Mouse (Mus musculus) embryonic facial prominence, embryonic 10.5 days (tissue): ENCODE measurements around the gene Stk11ip. TPM values are rescaled to one million over a fixed set of nuclear protein-coding genes. Genes with fewer than 3 reads are reported as not detected.

Experiments used
- DNase-seq: peaks from one replicate; pipeline ENCODE4 v3.0.0-alpha.2; 2017; ENCODE audit warnings: low spot score
- H3K27ac ChIP-seq: fragments of 300-500 bp; sonication (generic); replicated peaks from 2 replicates; pipeline ENCODE4 v1.5.1; 2016; ENCODE audit warnings: mild to moderate bottlenecking
- H3K27me3 ChIP-seq: fragments of 300-500 bp; sonication (generic); replicated peaks from 2 replicates; pipeline ENCODE4 v1.6.1; 2016; ENCODE audit warnings: low read depth, mild to moderate bottlenecking; ENCODE audit not compliant: poor library complexity, severe bottlenecking
- H3K36me3 ChIP-seq: fragments of 300-500 bp; sonication (generic); replicated peaks from 2 replicates; pipeline ENCODE4 v1.6.1; 2016; ENCODE audit warnings: mild to moderate bottlenecking, moderate library complexity
- H3K4me1 ChIP-seq: fragments of 300-500 bp; sonication (generic); 2 replicates; pipeline ENCODE4 v1.6.1; 2016
- H3K4me3 ChIP-seq: fragments of 300-500 bp; sonication (generic); 2 replicates; pipeline ENCODE4 v1.5.1; 2016; ENCODE audit warnings: mild to moderate bottlenecking, moderate library complexity
- H3K9me3 ChIP-seq: fragments of 300-500 bp; sonication (generic); 2 replicates; pipeline ENCODE4 v1.6.1; 2016; ENCODE audit warnings: mild to moderate bottlenecking
- WGBS: fragments of 180-500 bp; shearing (Covaris S2); methylation state at CpG from one replicate; pipeline ENCODE4 v1.1.7; 2016; 5-methylcytosine and 5-hydroxymethylcytosine counted together
- polyA plus RNA-seq: library from polyadenylated mRNA; unstranded; fragments of >200 nt; fragmentation: Nextera tagmentation; extraction: Ambion mirVana; gene quantifications from 2 replicates; pipeline ENCODE4 v1.2.1, GENCODE M21; 2016

Gene Stk11ip
- polyA plus RNA-seq, 1 experiment from 2014 or later: 31.7 TPM

- H3K27me3 ChIP-seq: peaks cover 80% of the 10 kb centered on the region
- DNase-seq: no peak
- H3K36me3 ChIP-seq: peaks cover 52% of the 10 kb centered on the region
- no peak overlapping the region for H3K4me3 ChIP-seq
- no peak overlapping the region for H3K27ac ChIP-seq
- peaks cover 30% of the 10 kb centered on the region for H3K4me1 ChIP-seq
- H3K9me3 ChIP-seq: no peaks in the 10 kb centered on the region
- WGBS: 83% methylated on average over 34 of the region's 34 CpGs
Observed at GRCm38 (mm10) chr1:75490785-75491551, 30.4 kb upstream of the Stk11ip start.

GRCm38 (mm10) chr1:75492579-75493170 is 28.7 kb upstream of the Stk11ip start:
- Histone ChIP-seq H3K27ac (no peak overlapping the region), H3K9me3 (no peaks in the 10 kb centered on the region), H3K36me3 (peaks cover 69% of the 10 kb centered on the region), H3K4me1 (peaks cover 13% of the 10 kb centered on the region), H3K4me3 (no peak overlapping the region), H3K27me3 (peaks cover 63% of the 10 kb centered on the region)
- no peak for DNase-seq
- 33% methylated on average over 24 of the region's 24 CpGs for WGBS

GRCm38 (mm10) chr1:75494878-75495548 is 26.3 kb upstream of the Stk11ip start:
- Histone ChIP-seq H3K36me3 (peaks cover 80% of the 10 kb centered on the region), H3K27ac (peak overlapping the region; percentile 19; the same call in 1 of the 2 replicates), H3K27me3 (peaks cover 40% of the 10 kb centered on the region), H3K9me3 (no peaks in the 10 kb centered on the region), H3K4me3 (no peak overlapping the region), H3K4me1 (peaks cover 7% of the 10 kb centered on the region)
- DNase-seq: peak; percentile 77
- 55% methylated on average over 12 of the region's 12 CpGs for WGBS

DNA sequence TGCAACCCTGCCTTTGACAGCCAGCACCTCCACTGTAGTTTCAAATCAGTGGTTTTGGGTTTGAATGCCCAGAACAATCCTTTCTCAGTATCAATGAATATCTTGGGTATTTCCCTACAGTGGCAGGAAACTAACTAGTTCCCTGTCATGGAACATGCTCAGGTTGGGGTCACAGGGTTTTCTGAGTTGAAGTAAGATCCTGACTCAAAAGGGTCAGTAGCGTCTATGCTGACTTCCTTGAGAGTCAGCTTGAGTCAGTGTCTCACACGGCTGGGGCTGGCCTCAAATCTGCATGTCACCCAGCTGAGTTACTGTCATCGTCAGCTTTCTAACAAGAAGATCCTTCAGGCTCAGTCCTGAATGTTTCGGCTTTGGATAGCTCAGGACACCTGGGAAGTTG is 22.4 kb upstream of the Stk11ip start:
- peaks cover 10% of the 10 kb centered on the region for H3K27me3 ChIP-seq
- peaks cover 17% of the 10 kb centered on the region for H3K4me1 ChIP-seq
- H3K27ac ChIP-seq: no peak overlapping the region
- no peak for DNase-seq
- no peak overlapping the region for H3K4me3 ChIP-seq
- no peaks in the 10 kb centered on the region for H3K9me3 ChIP-seq
- WGBS: 87% methylated on average over 4 of the region's 4 CpGs
- H3K36me3 ChIP-seq: peaks cover 85% of the 10 kb centered on the region

DNA sequence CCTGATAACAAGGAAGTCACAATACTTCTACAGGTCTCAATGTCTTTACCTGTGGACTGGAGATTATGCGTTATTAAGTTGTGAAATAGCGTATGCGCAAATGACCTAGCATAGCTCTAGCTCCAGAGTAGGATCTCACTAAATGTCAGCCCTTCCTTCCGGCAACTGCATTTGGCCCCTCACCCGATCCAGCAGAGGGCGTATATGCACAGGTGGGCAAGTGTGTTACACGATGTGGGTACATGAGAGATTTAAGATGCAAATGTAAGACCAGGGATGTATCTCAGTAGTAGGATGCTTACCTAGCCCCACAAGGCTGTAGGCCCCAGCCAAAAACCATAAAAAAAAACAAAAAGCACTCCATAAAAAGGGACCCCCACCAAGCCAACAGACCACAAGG is 21.9 kb upstream of the Stk11ip start:
- H3K4me1 ChIP-seq: peaks cover 23% of the 10 kb centered on the region
- no peak overlapping the region for H3K4me3 ChIP-seq
- peaks cover 15% of the 10 kb centered on the region for H3K27me3 ChIP-seq
- peaks cover 86% of the 10 kb centered on the region for H3K36me3 ChIP-seq
- WGBS: 78% methylated on average over 7 of the region's 7 CpGs
- peak; percentile 9 for DNase-seq
- no peaks in the 10 kb centered on the region for H3K9me3 ChIP-seq
- H3K27ac ChIP-seq: no peak overlapping the region

DNA sequence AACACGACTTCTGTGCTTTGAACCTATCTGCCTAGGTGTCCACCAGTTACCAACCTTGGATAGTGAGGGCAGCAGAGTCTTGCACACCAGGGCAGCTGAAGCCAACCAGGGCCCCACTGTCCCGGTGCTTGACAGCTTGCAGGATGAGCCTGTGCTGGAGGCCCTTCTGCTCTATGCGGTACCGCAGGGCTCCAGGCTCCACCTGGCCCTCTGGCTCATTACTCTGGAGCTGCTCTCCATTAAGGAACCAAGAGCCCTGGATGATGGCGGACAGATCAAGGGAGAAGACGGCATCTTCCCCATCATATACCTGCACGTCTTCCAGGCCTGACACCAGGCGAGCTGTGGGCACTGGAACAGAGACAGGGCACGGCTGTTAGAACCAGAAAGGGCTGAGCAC is 19.4 kb upstream of the Stk11ip start:
- Histone ChIP-seq H3K27me3 (peaks cover 22% of the 10 kb centered on the region), H3K9me3 (no peaks in the 10 kb centered on the region), H3K4me1 (peaks cover 39% of the 10 kb centered on the region), H3K4me3 (no peak overlapping the region), H3K36me3 (peaks cover 71% of the 10 kb centered on the region), H3K27ac (no peak overlapping the region)
- no peak for DNase-seq
- WGBS: 94% methylated on average over 9 of the region's 9 CpGs

DNA sequence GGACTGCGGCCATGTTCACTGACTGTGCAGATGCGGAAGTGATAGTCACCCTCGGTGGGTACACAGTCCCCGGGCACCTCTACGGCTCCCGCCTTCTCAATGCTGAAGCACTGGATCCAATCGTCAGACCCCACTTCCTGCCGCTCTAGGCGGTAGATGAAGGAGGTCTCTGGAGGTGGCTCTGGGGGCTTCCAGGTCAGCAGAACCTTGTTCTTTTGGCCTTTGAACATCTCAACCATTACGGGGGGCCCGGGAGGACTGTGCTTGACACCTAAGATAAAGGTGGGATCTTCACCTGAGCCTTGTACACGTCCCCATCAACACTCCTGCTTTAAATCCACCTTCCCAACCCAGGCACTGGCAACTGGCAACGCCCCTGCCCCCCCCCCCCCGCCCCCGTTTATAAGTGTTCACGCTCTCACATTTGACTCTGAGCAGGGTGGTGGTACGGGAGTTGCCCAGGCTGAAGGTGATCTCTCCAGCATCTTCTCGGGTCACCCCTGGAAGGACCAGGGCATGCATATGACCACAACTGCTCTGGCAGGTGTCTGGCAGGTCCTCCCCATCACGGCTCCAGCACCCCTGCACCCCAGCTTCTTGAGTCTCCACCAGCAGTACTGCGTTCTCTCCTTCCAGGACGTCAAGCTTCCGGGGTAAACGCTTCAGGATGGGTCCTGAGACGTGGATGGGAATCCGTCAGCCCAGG is 18.2 kb upstream of the Stk11ip start:
- no peak for DNase-seq
- Histone ChIP-seq H3K9me3 (no peaks in the 10 kb centered on the region), H3K4me3 (0 out of 2 replicates have a peak overlapping the region, but pooled peaks have one; percentile 94), H3K27ac (no peak overlapping the region), H3K4me1 (peaks cover 51% of the 10 kb centered on the region), H3K36me3 (peaks cover 59% of the 10 kb centered on the region), H3K27me3 (peaks cover 33% of the 10 kb centered on the region)
- WGBS: 86% methylated on average over 25 of the region's 25 CpGs

DNA sequence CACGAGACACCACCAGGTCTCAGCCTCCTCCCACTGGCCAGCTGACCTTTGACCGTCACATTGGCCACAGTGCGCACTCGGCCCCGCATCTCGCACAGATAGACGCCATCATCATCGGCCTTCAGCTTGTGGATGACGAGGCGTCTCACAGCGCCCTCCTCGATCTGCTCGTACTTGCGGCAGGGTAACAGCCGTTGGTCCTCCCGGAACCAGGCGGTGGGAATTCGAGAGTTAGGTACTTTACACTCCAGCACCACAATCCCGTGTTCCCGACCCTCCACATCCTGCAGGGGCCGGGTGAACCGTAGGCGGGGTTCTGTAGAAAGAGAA is 17.7 kb upstream of the Stk11ip start:
- no peaks in the 10 kb centered on the region for H3K9me3 ChIP-seq
- H3K4me1 ChIP-seq: peaks cover 53% of the 10 kb centered on the region
- H3K27ac ChIP-seq: no peak overlapping the region
- 68% methylated on average over 23 of the region's 23 CpGs for WGBS
- H3K4me3 ChIP-seq: peak overlapping the region; percentile 94
- DNase-seq: no peak
- peaks cover 35% of the 10 kb centered on the region for H3K27me3 ChIP-seq
- peaks cover 54% of the 10 kb centered on the region for H3K36me3 ChIP-seq

GRCm38 (mm10) chr1:75504256-75505045 is 16.9 kb upstream of the Stk11ip start:
- H3K27me3 ChIP-seq: peaks cover 42% of the 10 kb centered on the region
- H3K36me3 ChIP-seq: peaks cover 45% of the 10 kb centered on the region
- DNase-seq: no peak
- peaks cover 56% of the 10 kb centered on the region for H3K4me1 ChIP-seq
- peak overlapping the region; percentile 94 for H3K4me3 ChIP-seq
- no peaks in the 10 kb centered on the region for H3K9me3 ChIP-seq
- H3K27ac ChIP-seq: peak overlapping the region; percentile 97; the same call in 1 of the 2 replicates
- WGBS: 65% methylated on average over 9 of the region's 9 CpGs

DNA sequence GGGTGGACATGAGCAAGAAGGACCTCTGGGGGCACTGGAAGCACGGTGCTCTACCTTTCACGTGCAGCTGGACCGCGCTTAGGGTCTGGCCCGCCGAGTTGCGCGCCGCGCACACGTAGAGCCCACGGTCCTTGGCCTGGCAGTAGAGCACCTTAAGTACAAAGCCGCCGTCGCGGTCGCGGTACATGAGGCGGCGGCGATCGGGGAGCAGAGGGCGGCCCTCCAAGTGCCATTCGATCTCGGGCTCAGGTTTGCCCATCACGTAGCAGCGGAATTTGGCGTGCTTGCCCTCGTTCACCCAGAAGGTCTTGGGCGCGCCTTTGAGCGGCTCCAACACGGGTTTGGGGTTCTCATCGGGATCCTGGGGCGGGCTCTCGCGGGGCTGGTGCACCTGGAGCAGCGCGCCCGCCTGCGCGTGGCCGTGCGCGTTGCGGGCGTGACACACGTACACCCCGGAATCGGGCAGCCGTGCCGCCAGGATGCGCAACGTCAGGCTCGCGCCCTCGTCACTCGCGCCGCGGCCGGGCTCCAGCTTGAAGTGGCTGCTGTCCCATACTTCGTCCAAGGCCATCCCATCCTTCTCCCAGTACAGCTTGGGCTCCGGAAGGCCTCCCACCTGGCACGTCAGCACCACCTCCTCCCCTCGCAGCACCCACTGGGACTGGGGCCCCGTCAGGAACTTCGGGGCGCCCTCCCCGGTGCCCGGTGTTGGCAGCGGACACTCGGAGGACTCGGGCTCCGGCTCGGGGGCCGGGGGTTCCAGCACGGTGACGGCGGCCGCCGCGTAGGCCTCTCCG is 16.0 kb upstream of the Stk11ip start:
- peak overlapping the region; percentile 94 for H3K4me3 ChIP-seq
- DNase-seq: peak; percentile 78
- peaks cover 62% of the 10 kb centered on the region for H3K4me1 ChIP-seq
- peaks cover 36% of the 10 kb centered on the region for H3K36me3 ChIP-seq
- H3K9me3 ChIP-seq: no peaks in the 10 kb centered on the region
- WGBS: under 1% methylated on average over 84 of the region's 84 CpGs
- peaks cover 50% of the 10 kb centered on the region for H3K27me3 ChIP-seq
- peak overlapping the region; percentile 97 for H3K27ac ChIP-seq
